Mouse (Mus musculus) thymus, adult 2 months (tissue): Measurements from ENCODE around the gene Osbpl9.

Experiments
- CTCF ChIP-seq: fragments of 200-500 bp; IDR thresholded peaks from 2 replicates; pipeline ENCODE4 v1.5.1; 2012; ENCODE audit warnings: mild to moderate bottlenecking, control low read depth, low read length, moderate library complexity, borderline replicate concordance; ENCODE audit not compliant: control insufficient read depth, poor library complexity, insufficient read depth; ENCODE audit errors: extremely low read depth
- POLR2A ChIP-seq: fragments of 200-500 bp; IDR thresholded peaks from 2 replicates; pipeline ENCODE4 v1.6.1; 2012; ENCODE audit warnings: mild to moderate bottlenecking, low read length, control low read depth, moderate library complexity; ENCODE audit not compliant: control insufficient read depth, poor library complexity, insufficient read depth; ENCODE audit errors: extremely low read depth

DNA sequence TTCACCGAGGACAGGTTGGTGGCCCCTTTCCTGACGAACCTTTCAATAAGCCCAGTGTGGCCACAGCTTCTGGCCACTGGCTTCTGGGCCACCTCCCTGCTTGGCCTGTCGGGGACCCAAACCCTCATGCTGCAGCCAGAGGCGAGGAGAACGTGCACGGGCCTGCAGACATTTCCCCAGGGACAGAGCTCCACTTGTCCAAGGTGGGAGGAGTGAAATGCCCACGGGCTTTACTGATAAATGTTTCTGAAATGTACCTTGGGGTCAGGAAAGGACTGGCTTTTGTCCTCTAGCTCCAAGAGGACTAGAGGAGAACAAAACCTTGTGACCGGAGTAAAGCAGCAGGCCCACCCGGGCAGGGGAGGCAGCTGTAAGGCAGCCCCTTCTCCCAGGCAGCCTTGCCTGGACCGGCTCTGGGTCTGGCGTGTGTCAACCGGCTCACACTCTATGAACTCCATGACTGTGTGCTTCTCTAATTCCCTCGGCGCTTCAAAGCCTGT, 18.4 kb upstream of the Osbpl9 start:
- TF ChIP-seq POLR2A: no peak
- TF ChIP-seq CTCF: no peak
